Mouse (Mus musculus) limb, embryonic 14.5 days (tissue): ENCODE data around the gene Fubp1. TPM values are rescaled to one million over a fixed set of nuclear protein-coding genes. Genes with fewer than 3 reads are reported as not detected.
A peak's percentile ranks its signal among the peaks of the same experiment; 100 is the strongest.
"Not testable (repeated sequence)": the region's sequence is repeated elsewhere in the genome, so short reads cannot be mapped to it uniquely, and the experiment has no call there.

Experiments
- ATAC-seq: fragments of 200-750 bp; cut with Nextera tagmentation; 2 replicates; pipeline ENCODE4 v1.8.0; 2017; ENCODE audit warnings: low read depth, moderate number of reproducible peaks, moderate TSS enrichment; ENCODE audit not compliant: low FRiP score
- DNase-seq: peaks from one replicate; pipeline ENCODE4 v3.0.0-alpha.2; 2015; ENCODE audit warnings: low spot score
- H3K27ac ChIP-seq: fragments of 300-500 bp; sonication (generic); replicated peaks from 2 replicates; pipeline ENCODE4 v1.5.1; 2014; ENCODE audit warnings: low read depth, mild to moderate bottlenecking, low read length, moderate library complexity, mixed read lengths
- H3K27me3 ChIP-seq: fragments of 300-500 bp; sonication (generic); 2 replicates; pipeline ENCODE4 v1.6.1; 2014; ENCODE audit warnings: low read length, mixed read lengths; ENCODE audit not compliant: control insufficient read depth, insufficient read depth
- H3K36me3 ChIP-seq: fragments of 300-500 bp; sonication (generic); 2 replicates; pipeline ENCODE4 v1.6.1; 2014; ENCODE audit warnings: mild to moderate bottlenecking, low read length, moderate library complexity, mixed read lengths; ENCODE audit not compliant: control insufficient read depth, insufficient read depth
- H3K4me1 ChIP-seq: fragments of 300-500 bp; sonication (generic); 2 replicates; pipeline ENCODE4 v1.6.1; 2014; ENCODE audit warnings: antibody characterized with exemption, low read length, mixed read lengths; ENCODE audit not compliant: control insufficient read depth, insufficient read depth
- H3K4me2 ChIP-seq: fragments of 300-500 bp; sonication (generic); replicated peaks from 2 replicates; pipeline ENCODE4 v1.6.1; 2014; ENCODE audit warnings: low read depth, mild to moderate bottlenecking, low read length, moderate library complexity; ENCODE audit not compliant: severe bottlenecking
- H3K4me3 ChIP-seq: fragments of 300-500 bp; sonication (generic); replicated peaks from 2 replicates; pipeline ENCODE4 v1.5.1; 2014; ENCODE audit warnings: low read length
- H3K9ac ChIP-seq: fragments of 300-500 bp; sonication (generic); 2 replicates; pipeline ENCODE4 v1.6.1; 2014; ENCODE audit warnings: mild to moderate bottlenecking, low read depth, low read length, moderate library complexity; ENCODE audit not compliant: severe bottlenecking
- H3K9me3 ChIP-seq: fragments of 300-500 bp; sonication (generic); 2 replicates; pipeline ENCODE4 v1.6.1; 2016; ENCODE audit warnings: low read length; ENCODE audit not compliant: control insufficient read depth
- POLR2A ChIP-seq: fragments of 200-500 bp; IDR thresholded peaks from 2 replicates; pipeline ENCODE4 v1.8.0; 2012; ENCODE audit warnings: inconsistent platforms, mild to moderate bottlenecking, moderate library complexity, borderline replicate concordance; ENCODE audit not compliant: insufficient read depth, insufficient read length; ENCODE audit errors: extremely low read depth
- WGBS: fragments of 180-500 bp; shearing (Covaris S2); extraction: QIAGEN DNeasy Blood & Tissue Kit; methylation state at CpG from one replicate; pipeline ENCODE4 v1.1.7; 2014; 5-methylcytosine and 5-hydroxymethylcytosine counted together
- polyA plus RNA-seq, 2 experiments: library from polyadenylated mRNA; depleted of rRNA in 1 of 2; stranded (reverse) in 1 of 2; unstranded in 1 of 2; fragments of >200 nt; fragmentation: Nextera tagmentation in 1 of 2; extraction: Ambion mirVana in 1 of 2; gene quantifications; 2 replicates each; pipeline versions ENCODE4 v1.2.1 to v1.2.3; 2012 to 2014

Fubp1 gene
- polyA plus RNA-seq, 2 experiments, result 223 to 232 TPM

DNA sequence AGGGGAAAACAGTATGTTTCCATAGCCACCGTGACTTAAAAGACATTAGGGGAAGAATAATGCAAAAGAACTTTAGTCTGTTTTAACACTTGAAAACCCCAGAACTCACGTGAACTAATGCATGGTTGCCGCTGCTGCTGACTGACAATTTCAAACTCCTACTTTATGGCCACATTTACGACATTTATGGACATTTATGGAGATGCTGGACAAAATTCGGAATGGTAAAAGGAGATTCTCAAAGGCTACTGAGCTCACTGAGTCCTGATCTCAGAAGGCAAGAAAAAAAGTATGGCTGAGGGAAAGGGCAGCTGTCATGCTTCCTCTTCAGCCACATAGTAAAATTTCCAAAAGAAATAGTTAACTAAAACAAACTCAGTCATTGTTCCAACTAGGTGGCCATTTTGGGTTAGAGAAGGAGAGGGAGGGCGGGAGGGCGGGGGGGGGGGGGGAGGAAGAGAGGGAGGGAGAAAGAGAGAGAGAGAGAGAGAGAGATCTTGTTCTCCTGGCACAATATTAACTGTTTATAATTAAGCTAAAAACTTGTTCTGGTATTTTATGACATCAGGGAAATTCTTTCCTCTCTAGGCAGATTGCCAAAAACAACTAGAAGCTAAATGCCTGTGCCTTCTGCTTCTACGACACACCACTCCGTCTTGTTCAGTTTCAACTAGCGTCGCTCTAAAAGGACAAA is 17.8 kb upstream of the Fubp1 start:
- no peak for TF ChIP-seq POLR2A
- peak overlapping the region; percentile 67 for H3K9ac ChIP-seq
- no peaks in the 10 kb centered on the region for H3K27me3 ChIP-seq
- WGBS, result 6% methylated on average over 11 of the region's 11 CpGs
- peaks cover 11% of the 10 kb centered on the region for H3K4me1 ChIP-seq
- peak overlapping the region; percentile 62 for H3K4me2 ChIP-seq
- H3K4me3 ChIP-seq, result peak overlapping the region; percentile 56
- H3K36me3 ChIP-seq, result no peaks in the 10 kb centered on the region
- H3K9me3 ChIP-seq, result no peaks in the 10 kb centered on the region
- DNase-seq, result peak; percentile 80
- peak overlapping the region; percentile 88 for H3K27ac ChIP-seq
- ATAC-seq, result peak; percentile 23

DNA sequence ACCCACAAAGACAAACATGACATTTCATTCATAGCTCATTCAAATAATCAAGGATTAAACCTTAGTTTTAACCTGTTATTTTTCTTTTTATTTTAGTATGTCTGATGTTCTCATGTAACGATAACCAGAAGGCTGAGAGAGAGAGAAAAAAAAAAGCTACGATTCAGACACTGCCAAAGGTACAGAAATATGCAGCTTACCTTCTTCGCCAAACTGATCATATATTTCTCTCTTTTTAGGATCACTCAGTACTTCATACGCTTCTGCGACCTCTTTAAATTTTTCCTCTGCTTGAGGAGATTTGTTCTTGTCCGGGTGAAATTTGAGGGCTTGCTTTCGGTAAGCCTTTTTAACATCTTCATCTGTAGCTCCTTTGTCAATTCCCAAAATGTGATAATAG is 17.0 kb upstream of the Fubp1 start:
- peak overlapping the region; percentile 57 for H3K4me2 ChIP-seq
- H3K27me3 ChIP-seq, result no peaks in the 10 kb centered on the region
- peak overlapping the region; percentile 65 for H3K9ac ChIP-seq
- TF ChIP-seq POLR2A, result no peak
- H3K27ac ChIP-seq, result peak overlapping the region; percentile 90
- DNase-seq (no peak), ATAC-seq (no peak)
- peaks cover 11% of the 10 kb centered on the region for H3K4me1 ChIP-seq
- WGBS, result 5% methylated on average over 7 of the region's 7 CpGs
- H3K9me3 ChIP-seq, result no peaks in the 10 kb centered on the region
- peak overlapping the region; percentile 56 for H3K4me3 ChIP-seq
- no peaks in the 10 kb centered on the region for H3K36me3 ChIP-seq

DNA sequence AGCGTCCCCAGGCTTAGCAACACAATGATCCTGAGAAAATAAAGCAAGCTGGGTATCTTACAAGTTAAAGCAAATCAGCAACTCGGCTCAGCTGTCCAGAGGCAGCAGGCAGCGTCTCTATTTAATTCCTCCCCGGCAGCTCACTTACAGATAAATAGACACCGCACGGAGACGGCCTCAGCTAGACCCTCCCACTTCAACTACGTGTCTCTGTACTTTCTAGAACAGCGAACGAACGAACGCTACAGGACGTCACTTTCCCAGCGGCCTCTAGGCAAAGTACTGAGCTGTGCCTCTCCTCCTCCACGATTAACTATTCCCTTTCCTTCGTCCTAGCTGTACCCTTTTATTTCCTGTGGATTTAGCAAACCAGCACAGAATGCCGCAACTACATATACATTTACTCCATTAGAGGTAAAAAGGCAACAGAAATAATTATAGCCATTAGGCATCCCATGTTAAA is 16.6 kb upstream of the Fubp1 start:
- Histone ChIP-seq H3K9me3 (no peaks in the 10 kb centered on the region), H3K36me3 (no peaks in the 10 kb centered on the region), H3K27ac (peak overlapping the region; percentile 90), H3K4me2 (peak overlapping the region; percentile 57), H3K9ac (peak overlapping the region; percentile 65), H3K4me3 (peak overlapping the region; percentile 56), H3K27me3 (no peaks in the 10 kb centered on the region), H3K4me1 (peaks cover 10% of the 10 kb centered on the region)
- TF ChIP-seq POLR2A, result peak; percentile 89; the same call in 1 of the 2 replicates
- under 1% methylated on average over 17 of the region's 17 CpGs for WGBS
- DNase-seq (peak; percentile 98), ATAC-seq (peak; percentile 95)

DNA sequence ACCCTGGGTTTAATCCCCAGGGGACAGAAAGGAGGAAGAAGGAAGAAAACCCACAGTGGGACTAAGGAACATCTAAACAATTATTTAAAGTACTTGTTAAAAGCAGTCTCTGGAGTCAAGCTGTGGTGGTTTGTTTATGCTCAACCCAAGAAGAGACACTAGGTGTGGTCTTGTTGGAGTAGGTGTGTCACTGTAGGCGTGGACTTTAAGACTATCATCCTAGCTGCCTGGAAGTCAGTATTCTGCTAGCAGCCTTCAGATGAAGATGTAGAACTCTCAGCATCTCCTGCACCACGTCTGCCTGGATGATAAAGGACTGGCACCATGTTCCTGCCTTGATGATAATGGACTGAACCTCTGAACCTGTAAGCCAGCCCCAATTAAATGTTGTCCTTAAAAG is 13.0 kb upstream of the Fubp1 start:
- not testable (repeated sequence) for H3K9me3 ChIP-seq, H3K9ac ChIP-seq, H3K36me3 ChIP-seq, H3K4me1 ChIP-seq, ATAC-seq, DNase-seq, H3K27me3 ChIP-seq, H3K27ac ChIP-seq, H3K4me3 ChIP-seq, H3K4me2 ChIP-seq
- 39% methylated on average over 2 of the region's 2 CpGs for WGBS

DNA sequence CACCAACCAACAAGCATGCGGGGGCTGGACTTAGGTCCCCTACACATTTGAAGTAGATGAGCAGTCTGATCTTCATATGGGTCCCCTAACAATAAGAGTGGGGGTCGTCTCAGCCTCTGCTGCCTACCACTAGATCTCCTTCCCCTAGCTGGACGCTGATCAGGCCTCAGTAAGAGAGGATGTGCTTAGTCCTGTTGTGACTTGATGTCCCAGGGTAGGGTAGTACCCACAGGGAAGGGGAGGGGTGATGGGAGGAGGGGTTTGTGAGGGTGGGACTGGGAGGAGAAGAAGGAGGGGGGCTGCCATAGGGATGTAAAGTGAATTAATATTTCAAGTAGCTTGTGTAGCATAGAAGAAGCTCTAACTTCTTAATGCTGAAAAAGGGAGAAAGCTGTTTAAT is 11.1 kb upstream of the Fubp1 start:
- Histone ChIP-seq H3K27me3 (no peaks in the 10 kb centered on the region), H3K4me1 (no peaks in the 10 kb centered on the region), H3K9me3 (no peaks in the 10 kb centered on the region), H3K27ac (no peak overlapping the region), H3K36me3 (no peaks in the 10 kb centered on the region), H3K9ac (no peak overlapping the region), H3K4me3 (no peak overlapping the region), H3K4me2 (no peak overlapping the region)
- TF ChIP-seq POLR2A, result no peak
- no peak for DNase-seq
- no peak for ATAC-seq
- 63% methylated on average over 3 of the region's 3 CpGs for WGBS
